Mouse (Mus musculus) midbrain, embryonic 14.5 days (tissue): ENCODE measurements around the gene Dst. TPM values are rescaled to one million over a fixed set of nuclear protein-coding genes. Genes with fewer than 3 reads are reported as not detected.
A peak's percentile ranks its signal among the peaks of the same experiment; 100 is the strongest.

Experiments used
- ATAC-seq: fragments of 200-750 bp; cut with Nextera tagmentation; 2 replicates; pipeline ENCODE4 v1.8.0; 2017; ENCODE audit warnings: moderate number of reproducible peaks, moderate library complexity; ENCODE audit not compliant: low FRiP score, low TSS enrichment
- DNase-seq: peaks from one replicate; pipeline ENCODE4 v3.0.0-alpha.2; 2015
- H3K27ac ChIP-seq: fragments of 300-500 bp; sonication (generic); replicated peaks from 2 replicates; pipeline ENCODE4 v1.5.1; 2014; ENCODE audit warnings: mild to moderate bottlenecking, low read depth, low read length, moderate library complexity
- H3K27me3 ChIP-seq: fragments of 300-500 bp; sonication (generic); 2 replicates; pipeline ENCODE4 v1.6.1; 2014; ENCODE audit warnings: low read length, control low read depth, mixed read lengths; ENCODE audit not compliant: control insufficient read depth, insufficient read depth
- H3K36me3 ChIP-seq: fragments of 300-500 bp; sonication (generic); 2 replicates; pipeline ENCODE4 v1.6.1; 2014; ENCODE audit warnings: low read length, control low read depth; ENCODE audit not compliant: control insufficient read depth, insufficient read depth
- H3K4me1 ChIP-seq: fragments of 300-500 bp; sonication (generic); 2 replicates; pipeline ENCODE4 v1.6.1; 2014; ENCODE audit warnings: mild to moderate bottlenecking, antibody characterized with exemption, low read length, control low read depth; ENCODE audit not compliant: control insufficient read depth, insufficient read depth
- H3K4me2 ChIP-seq: fragments of 300-500 bp; sonication (generic); 2 replicates; pipeline ENCODE4 v1.6.1; 2014; ENCODE audit warnings: mild to moderate bottlenecking, low read length, moderate library complexity
- H3K4me3 ChIP-seq: fragments of 300-500 bp; sonication (generic); replicated peaks from 2 replicates; pipeline ENCODE4 v1.5.1; 2014; ENCODE audit warnings: low read depth, low read length
- H3K9ac ChIP-seq: fragments of 300-500 bp; sonication (generic); replicated peaks from 2 replicates; pipeline ENCODE4 v1.6.1; 2014; ENCODE audit warnings: mild to moderate bottlenecking, low read length, moderate library complexity
- H3K9me3 ChIP-seq: fragments of 300-500 bp; sonication (generic); 2 replicates; pipeline ENCODE4 v1.6.1; 2016; ENCODE audit warnings: low read length, control low read depth, mixed read lengths; ENCODE audit not compliant: control insufficient read depth
- WGBS: fragments of 180-500 bp; shearing (Covaris S2); extraction: QIAGEN DNeasy Blood & Tissue Kit; methylation state at CpG from one replicate; pipeline ENCODE4 v1.1.7; 2014; 5-methylcytosine and 5-hydroxymethylcytosine counted together
- polyA plus RNA-seq: library from polyadenylated mRNA; unstranded; fragments of >200 nt; fragmentation: Nextera tagmentation; extraction: Ambion mirVana; gene quantifications from 2 replicates; pipeline ENCODE4 v1.2.1, GENCODE M21; 2014

Gene Dst
- polyA plus RNA-seq, 1 experiment from 2014 or later = 59.8 TPM

DNA sequence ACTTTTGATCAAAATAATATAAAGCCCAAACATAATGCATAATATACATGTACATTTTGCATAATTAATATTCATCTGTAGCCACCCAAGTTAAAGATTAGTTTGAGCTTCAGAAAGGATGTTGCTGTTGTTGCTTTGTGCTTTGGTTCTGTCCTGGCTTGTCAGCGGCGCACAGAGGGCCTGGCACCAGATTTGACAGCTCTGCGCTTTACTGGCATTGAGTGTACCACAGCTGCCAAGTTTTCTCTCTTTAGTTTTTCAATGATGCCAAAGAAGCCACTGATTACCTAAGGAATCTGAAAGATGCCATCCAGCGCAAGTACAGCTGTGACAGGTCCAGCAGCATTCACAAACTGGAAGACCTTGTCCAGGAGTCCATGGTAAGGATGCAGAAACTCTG, 257.9 kb downstream of the Dst start:
- Histone ChIP-seq H3K4me2 (no peak overlapping the region), H3K9ac (no peak overlapping the region), H3K36me3 (peaks cover 55% of the 10 kb centered on the region), H3K27ac (no peak overlapping the region), H3K4me1 (no peaks in the 10 kb centered on the region), H3K4me3 (no peak overlapping the region), H3K9me3 (no peaks in the 10 kb centered on the region), H3K27me3 (no peaks in the 10 kb centered on the region)
- DNase-seq = no peak
- no peak for ATAC-seq
- 93% methylated on average over 4 of the region's 4 CpGs for WGBS

DNA sequence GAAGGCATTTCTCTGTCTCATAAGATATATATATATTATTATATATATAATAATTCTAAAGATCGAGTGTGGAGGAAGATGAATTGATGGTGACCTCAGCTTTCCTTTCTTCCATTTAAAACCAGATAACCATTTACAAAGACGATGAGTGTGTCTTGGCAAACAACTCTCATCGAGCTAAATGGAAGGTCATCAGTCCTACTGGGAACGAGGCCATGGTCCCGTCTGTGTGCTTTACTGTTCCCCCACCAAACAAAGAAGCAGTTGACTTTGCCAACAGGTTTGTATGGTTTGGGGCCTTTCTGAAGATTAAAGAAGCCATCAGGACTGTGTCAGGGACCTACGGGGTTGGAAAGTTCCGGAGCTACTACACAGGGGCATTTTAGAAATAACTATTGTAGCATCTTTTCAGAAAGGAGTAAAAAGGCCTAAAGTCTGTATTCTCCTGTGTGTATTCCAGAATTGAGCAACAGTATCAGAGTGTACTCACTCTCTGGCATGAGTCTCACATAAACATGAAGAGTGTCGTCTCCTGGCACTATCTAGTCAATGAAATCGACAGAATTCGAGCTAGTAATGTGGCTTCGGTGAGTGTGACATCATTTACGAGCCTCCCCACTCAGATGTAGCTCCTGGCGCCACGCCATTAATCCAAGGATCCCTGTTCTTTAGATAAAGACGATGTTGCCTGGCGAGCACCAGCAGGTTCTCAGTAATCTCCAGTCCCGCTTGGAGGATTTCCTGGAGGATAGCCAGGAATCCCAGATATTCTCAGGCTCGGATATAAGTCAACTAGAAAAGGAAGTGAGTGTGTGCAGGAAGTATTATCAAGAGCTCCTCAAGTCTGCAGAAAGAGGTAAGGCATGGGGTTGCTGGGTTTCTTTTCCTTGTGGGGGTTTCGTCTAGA, 259.4 kb downstream of the Dst start:
- Histone ChIP-seq H3K27me3 (no peaks in the 10 kb centered on the region), H3K4me2 (no peak overlapping the region), H3K27ac (no peak overlapping the region), H3K9ac (no peak overlapping the region), H3K36me3 (peaks cover 70% of the 10 kb centered on the region), H3K9me3 (no peaks in the 10 kb centered on the region), H3K4me3 (no peak overlapping the region), H3K4me1 (no peaks in the 10 kb centered on the region)
- peak; percentile 66 for DNase-seq
- 75% methylated on average over 19 of the region's 19 CpGs for WGBS
- ATAC-seq = no peak

DNA sequence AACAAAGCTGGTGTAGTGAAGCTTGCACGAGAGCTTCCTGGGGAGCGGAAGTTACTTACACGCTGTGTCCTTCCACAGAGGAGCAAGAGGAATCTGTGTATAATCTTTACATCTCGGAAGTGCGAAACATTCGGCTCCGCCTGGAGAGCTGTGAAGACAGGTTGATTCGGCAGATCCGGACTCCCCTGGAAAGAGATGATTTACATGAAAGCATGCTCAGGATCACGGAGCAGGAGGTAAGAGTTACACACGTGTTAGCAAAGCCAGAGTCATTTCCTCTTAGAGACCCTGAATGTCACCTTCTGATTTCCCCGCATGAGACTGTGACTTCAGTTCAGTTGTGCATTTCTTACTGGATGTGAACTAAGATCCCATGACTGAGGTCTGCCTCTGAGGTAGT, 261.1 kb downstream of the Dst start:
- 93% methylated on average over 12 of the region's 12 CpGs for WGBS
- ATAC-seq = no peak
- H3K36me3 ChIP-seq = peaks cover 83% of the 10 kb centered on the region

DNA sequence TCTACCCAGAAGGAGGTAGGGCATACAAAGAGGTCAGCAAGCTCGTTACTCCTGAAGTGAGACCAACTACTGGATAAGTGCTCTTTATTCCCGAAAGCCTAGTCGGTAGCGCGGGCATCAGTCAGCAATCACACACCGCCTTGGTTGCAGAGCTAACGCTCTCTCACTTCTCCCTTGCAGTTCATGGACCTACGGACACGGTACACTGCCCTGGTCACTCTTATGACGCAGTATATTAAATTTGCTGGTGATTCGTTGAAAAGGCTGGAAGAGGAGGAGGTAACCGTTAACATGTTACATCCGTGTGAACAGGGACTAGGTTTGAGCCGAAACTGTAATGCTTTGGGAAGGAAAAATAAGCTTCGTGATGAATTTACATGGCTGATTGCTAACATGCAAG, 266.5 kb downstream of the Dst start:
- 96% methylated on average over 15 of the region's 15 CpGs for WGBS
- no peak overlapping the region for H3K4me2 ChIP-seq
- DNase-seq = no peak
- no peak overlapping the region for H3K4me3 ChIP-seq
- no peak for ATAC-seq
- H3K9me3 ChIP-seq = no peaks in the 10 kb centered on the region
- H3K9ac ChIP-seq = no peak overlapping the region
- peaks cover 91% of the 10 kb centered on the region for H3K36me3 ChIP-seq
- no peak overlapping the region for H3K27ac ChIP-seq
- H3K27me3 ChIP-seq = no peaks in the 10 kb centered on the region
- no peaks in the 10 kb centered on the region for H3K4me1 ChIP-seq

More for the DNA sequence above, 261.1 kb downstream of the Dst start:
- Histone ChIP-seq H3K4me1 (no peaks in the 10 kb centered on the region), H3K9me3 (no peaks in the 10 kb centered on the region), H3K4me3 (no peak overlapping the region), H3K4me2 (no peak overlapping the region), H3K9ac (no peak overlapping the region), H3K27ac (no peak overlapping the region), H3K27me3 (no peaks in the 10 kb centered on the region)
- DNase-seq = no peak

DNA sequence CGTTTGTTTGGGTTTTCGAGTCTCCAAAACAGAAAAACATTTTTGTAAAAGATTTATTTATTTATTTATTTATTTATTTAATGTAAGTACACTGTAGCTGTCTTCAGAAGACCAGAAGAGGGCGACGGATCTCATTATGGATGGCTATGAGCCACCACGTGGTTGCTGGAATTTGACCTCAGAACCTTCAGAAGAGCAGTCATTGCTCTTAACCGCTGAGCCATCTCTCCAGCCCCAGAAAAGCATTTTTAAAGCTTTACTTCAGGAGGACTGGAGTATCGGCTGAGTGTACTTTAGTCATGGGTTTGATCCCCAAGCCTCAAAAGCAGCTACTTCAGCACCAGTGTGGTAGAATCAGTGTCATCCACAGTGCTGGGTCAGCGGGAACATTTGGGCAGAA, 266.9 kb downstream of the Dst start:
- WGBS = 88% methylated on average over 8 of the region's 8 CpGs
- no peak overlapping the region for H3K27ac ChIP-seq
- ATAC-seq = no peak
- peaks cover 89% of the 10 kb centered on the region for H3K36me3 ChIP-seq
- H3K9me3 ChIP-seq = no peaks in the 10 kb centered on the region
- no peak overlapping the region for H3K4me3 ChIP-seq
- no peaks in the 10 kb centered on the region for H3K4me1 ChIP-seq
- no peak for DNase-seq
- no peaks in the 10 kb centered on the region for H3K27me3 ChIP-seq
- H3K9ac ChIP-seq = no peak overlapping the region
- H3K4me2 ChIP-seq = no peak overlapping the region

DNA sequence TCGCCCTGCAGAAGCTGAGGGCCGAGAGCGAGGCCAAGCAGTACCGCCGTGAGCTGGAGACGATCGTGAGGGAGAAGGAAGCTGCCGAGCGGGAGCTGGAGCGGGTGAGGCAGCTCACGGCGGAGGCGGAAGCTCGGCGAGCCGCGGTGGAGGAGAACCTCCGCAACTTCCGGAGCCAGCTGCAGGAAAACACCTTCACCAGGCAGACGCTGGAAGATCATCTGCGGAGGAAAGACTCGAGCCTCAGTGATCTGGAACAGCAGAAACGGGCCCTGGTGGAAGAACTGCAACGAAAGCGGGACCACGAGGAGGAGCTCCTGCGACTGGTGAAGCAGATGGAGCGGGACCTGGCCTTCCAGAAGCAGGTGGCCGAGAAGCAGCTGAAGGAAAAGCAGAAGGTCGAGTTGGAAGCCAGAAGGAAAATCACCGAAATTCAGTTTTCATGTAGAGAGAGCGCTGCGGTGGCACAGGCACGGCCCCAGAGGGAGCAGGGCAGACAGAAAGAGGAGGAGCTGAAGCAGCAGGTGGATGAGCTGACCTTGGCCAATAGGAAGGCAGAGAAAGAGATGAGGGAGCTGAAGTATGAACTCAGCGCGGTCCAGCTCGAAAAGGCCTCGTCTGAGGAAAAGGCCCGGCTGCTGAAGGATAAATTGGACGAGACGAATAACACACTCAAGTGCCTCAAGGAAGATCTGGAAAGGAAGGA, 270.1 kb downstream of the Dst start:
- no peak overlapping the region for H3K27ac ChIP-seq

DNA sequence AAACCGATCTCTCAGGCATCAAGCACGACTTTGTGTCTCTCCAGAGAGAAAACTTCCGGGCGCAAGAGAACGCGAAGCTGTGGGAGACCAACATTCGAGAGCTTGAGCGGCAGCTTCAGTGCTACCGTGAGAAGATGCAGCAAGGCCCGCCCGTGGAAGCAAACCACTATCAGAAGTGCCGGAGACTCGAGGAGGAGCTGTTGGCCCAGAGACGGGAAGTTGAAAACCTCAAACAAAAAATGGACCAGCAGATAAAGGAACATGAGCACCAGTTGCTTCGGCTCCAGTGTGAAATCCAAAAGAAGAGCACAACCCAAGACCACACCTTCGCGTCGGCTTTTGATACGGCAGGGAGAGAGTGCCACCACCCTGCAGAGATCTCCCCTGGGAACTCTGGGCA, 271.7 kb downstream of the Dst start:
- Histone ChIP-seq H3K4me1 (peaks cover 12% of the 10 kb centered on the region; the same call in 1 of the 2 replicates), H3K27me3 (no peaks in the 10 kb centered on the region), H3K36me3 (peaks cover 43% of the 10 kb centered on the region), H3K9me3 (no peaks in the 10 kb centered on the region), H3K4me3 (no peak overlapping the region), H3K9ac (no peak overlapping the region), H3K27ac (no peak overlapping the region), H3K4me2 (no peak overlapping the region)
- no peak for DNase-seq
- no peak for ATAC-seq
- 96% methylated on average over 19 of the region's 19 CpGs for WGBS

More for the DNA sequence above, 270.1 kb downstream of the Dst start:
- Histone ChIP-seq H3K4me3 (no peak overlapping the region), H3K9ac (no peak overlapping the region), H3K36me3 (peaks cover 58% of the 10 kb centered on the region), H3K4me1 (peaks cover 8% of the 10 kb centered on the region; the same call in 1 of the 2 replicates), H3K27me3 (no peaks in the 10 kb centered on the region), H3K4me2 (0 out of 2 replicates have a peak overlapping the region, but pooled peaks have one; percentile 10), H3K9me3 (no peaks in the 10 kb centered on the region)
- no peak for ATAC-seq
- no peak for DNase-seq
- WGBS = 87% methylated on average over 41 of the region's 41 CpGs

DNA sequence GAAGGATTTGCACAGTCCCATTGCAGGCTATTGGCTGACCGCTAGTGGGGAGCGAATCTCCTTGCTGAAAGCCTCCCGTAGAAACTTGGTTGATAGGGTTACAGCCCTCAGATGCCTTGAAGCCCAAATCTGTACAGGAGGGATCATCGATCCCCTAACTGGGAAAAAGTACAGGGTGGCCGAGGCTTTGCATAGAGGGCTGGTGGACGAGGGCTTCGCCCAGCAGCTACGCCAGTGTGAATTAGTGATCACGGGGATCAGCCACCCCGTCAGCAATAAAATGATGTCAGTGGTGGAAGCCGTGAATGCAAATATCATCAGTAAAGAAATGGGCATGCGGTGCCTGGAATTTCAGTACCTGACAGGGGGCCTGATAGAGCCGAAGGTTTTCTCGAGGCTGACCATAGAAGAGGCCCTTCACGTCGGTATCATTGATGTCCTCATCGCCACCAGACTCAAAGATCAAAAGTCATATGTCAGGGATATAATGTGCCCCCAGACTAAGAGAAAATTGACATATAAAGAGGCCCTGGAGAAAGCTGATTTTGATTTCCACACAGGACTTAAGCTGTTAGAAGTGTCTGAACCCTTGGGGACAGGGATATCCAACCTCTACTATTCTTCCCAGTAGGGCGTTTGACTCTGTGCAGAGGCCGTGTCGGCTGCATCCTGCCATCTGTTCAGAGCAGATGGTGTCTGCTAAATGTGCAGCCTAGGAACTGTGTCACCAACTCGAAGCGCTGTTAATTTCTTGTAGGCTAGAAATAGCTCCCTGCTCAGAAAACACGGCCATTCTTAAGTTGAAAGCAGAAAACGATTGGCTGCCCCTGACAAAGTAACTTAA, 274.6 kb downstream of the Dst start:
- peak; percentile 85 for ATAC-seq

More for the DNA sequence above, 274.6 kb downstream of the Dst start:
- 26% methylated on average over 24 of the region's 24 CpGs for WGBS
- Histone ChIP-seq H3K27ac (peak overlapping the region; percentile 55; the same call in 1 of the 2 replicates), H3K27me3 (no peaks in the 10 kb centered on the region), H3K9me3 (no peaks in the 10 kb centered on the region), H3K4me3 (no peak overlapping the region), H3K9ac (no peak overlapping the region), H3K4me2 (no peak overlapping the region; the same call in 1 of the 2 replicates), H3K4me1 (peaks cover 12% of the 10 kb centered on the region; the same call in 1 of the 2 replicates), H3K36me3 (peaks cover 27% of the 10 kb centered on the region)
- DNase-seq = peak; percentile 68
